Mouse (Mus musculus): Measurements from ENCODE around the gene Cdkn2a.

Cdkn2a gene

GRCm38 (mm10) chr4:89276669-89277219 lies 17.7 kb downstream of the Cdkn2a start:
- DNase-seq (ENCODE audit: low spot score): no peak

GRCm38 (mm10) chr4:89275811-89276584 lies 18.5 kb downstream of the Cdkn2a start:
- no peak for DNase-seq (ENCODE audit: low spot score)

DNA sequence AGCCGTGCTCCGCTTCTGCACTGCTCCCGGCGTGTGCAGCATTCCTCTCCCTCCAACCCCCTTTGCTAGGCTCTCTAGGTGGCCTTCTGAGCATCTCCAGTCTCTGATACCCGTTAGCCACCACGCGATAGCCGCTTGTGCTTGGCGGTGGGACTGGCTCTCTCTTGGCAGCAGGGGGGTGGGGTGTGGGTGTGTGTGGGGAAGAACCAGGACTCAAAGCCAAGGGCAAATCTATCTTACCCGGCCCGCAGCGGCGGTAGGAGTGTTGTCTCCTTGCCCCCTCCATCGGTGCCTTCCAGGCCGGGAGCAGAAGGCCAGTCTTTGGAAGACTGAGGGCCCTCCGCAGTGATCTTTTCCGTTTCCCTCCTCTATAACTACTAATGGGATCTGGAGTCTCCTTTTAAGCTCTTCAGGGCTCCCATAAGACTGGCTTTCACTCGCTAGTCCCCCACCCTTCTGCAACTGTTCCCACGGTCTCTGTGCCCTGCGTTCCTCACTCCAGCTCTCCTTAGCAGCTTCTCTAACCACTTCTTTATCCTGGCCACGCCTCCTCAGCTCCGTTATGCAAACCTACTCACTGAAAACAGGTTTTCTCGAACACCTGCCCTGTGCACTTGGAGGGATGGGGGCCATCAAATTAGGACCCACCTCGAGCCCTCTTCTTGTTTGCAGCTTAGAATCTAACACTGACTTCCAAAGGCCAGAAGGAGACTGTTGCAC lies 19.5 kb downstream of the Cdkn2a start:
- no peak for DNase-seq (ENCODE audit: low spot score)

DNA sequence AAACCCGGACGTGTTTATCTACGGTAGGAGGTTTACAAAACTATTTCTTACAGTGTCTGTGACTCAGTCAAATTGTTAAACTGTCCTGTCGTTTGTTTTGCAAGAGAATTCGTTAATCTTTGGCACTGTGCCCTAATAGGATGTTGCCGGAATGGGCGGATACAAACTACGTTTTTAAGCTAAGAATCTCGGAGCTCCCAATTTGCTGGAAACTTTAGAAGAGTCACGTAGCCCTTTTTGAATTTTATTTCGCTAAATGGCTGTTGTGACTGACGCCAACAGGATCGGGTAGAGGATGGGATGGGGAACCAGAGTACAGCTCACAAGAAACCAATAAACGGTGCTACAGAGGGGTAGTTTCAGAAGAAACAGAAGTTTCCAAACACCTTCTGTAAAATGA lies 20.4 kb downstream of the Cdkn2a start:
- no peak for DNase-seq (ENCODE audit: low spot score)

DNA sequence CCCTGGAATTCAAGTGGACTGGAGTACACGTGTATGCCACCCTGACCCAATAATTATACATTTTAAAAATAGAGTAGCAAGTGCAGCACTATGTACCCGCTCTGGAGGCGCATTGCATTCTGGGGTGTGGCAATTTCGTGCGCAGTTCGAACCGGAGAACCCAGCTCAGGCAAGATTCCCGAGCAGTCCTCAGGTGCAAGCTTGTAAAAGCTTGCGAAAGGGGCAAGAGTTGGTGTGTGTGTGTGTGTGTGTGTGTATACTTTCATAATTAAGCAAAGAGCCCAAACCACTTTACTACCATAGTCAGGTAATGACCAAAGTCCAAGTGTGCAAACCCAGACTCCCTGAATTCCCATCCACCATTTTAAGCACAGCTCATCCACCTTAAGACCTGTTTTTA lies 20.9 kb downstream of the Cdkn2a start:
- no peak for DNase-seq (ENCODE audit: low spot score)

DNA sequence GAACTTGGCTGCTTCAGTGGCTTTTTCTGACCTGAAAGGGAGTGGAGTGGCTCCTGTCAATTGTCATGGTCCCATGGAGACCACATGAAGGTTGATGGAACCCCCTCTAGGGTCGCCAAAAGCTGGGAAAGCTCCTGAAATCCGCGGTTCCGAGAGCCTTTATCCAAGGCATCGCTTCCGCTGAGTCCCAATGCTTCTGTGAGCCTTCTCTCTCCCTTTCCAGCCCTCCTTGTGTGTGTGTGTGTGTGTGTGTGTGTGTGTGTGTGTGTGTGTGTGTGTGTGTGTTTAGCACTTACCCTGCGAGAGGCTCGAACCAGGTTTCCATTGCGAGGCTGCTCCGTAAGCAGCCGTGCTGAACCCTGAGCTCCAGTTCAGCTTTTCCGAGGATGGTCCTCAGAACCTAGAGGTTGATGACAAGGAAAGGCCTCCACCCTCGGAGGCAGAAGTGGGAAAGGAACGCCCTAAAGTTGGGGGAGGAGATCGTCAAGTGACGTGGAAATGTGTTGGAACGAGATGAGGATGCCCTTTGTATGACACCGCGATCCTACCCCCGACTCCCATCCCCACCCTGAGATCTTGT lies 21.4 kb downstream of the Cdkn2a start:
- no peak for DNase-seq (ENCODE audit: low spot score)

GRCm38 (mm10) chr4:89272101-89272718 lies 22.2 kb downstream of the Cdkn2a start:
- no peak for DNase-seq (ENCODE audit: low spot score)

DNA sequence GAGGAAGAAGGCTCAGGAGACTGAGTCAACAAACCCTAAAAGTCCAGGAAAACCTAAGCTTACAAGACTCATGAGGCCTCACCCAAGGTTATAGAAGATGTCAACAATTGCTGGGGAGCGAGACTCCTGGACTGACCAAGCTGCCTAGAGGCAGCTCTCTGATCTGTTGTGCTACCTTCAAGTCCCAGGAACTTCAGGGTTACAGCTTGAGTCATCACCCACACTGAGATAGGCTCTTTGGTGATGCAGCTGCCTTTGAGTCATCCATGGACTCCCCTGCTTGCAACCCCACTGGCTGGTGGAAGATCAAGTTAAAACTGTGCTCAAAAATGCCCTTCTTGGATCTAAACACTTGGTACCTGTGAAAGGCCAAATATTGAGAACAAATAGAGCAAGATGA lies 36.7 kb downstream of the Cdkn2a start:
- DNase-seq (ENCODE audit: low spot score): no peak

- DNase-seq (ENCODE audit: low spot score): no peak
These were observed 60.0 kb downstream of the Cdkn2a start for GRCm38 (mm10) chr4:89234446-89234845.
